Mouse (Mus musculus): ENCODE results near the gene Abcg1. TPM values are rescaled to one million over a fixed set of nuclear protein-coding genes. Genes with fewer than 3 reads are reported as not detected.

The Abcg1 gene
- polyA plus RNA-seq, 1 experiment from 2014 or later: 12.2 TPM

GRCm38 (mm10) chr17:31057891-31058744 is 643 bp downstream of the Abcg1 start:
- WGBS: 1% methylated on average over 31 of the region's 31 CpGs
- H3K4me2 ChIP-seq: peak overlapping the region; percentile 91
- H3K27me3 ChIP-seq: peaks cover 38% of the 10 kb centered on the region
- H3K36me3 ChIP-seq: no peaks in the 10 kb centered on the region
- H3K27ac ChIP-seq: peak overlapping the region; percentile 8; the same call in 1 of the 2 replicates
- peaks cover 23% of the 10 kb centered on the region for H3K4me1 ChIP-seq
- peak; percentile 33; the same call in 1 of the 2 replicates for ATAC-seq (ENCODE audit: borderline replicate concordance, extremely low read depth, low FRiP score, low TSS enrichment)
- peak overlapping the region; percentile 49 for H3K4me3 ChIP-seq
- H3K9ac ChIP-seq: peak overlapping the region; percentile 27
- no peaks in the 10 kb centered on the region for H3K9me3 ChIP-seq

- Histone ChIP-seq H3K4me2 (peak overlapping the region; percentile 91), H3K9me3 (no peaks in the 10 kb centered on the region), H3K36me3 (no peaks in the 10 kb centered on the region), H3K4me1 (peaks cover 23% of the 10 kb centered on the region), H3K9ac (no peak overlapping the region), H3K27me3 (peaks cover 38% of the 10 kb centered on the region), H3K4me3 (peak overlapping the region; percentile 49), H3K27ac (peak overlapping the region; percentile 8; the same call in 1 of the 2 replicates)
- ATAC-seq (ENCODE audit: borderline replicate concordance, extremely low read depth, low FRiP score, low TSS enrichment): no peak
- WGBS: 1% methylated on average over 13 of the region's 13 CpGs
Measured at GRCm38 (mm10) chr17:31058745-31059085, 1.2 kb downstream of the Abcg1 start.

- Histone ChIP-seq H3K4me1 (peaks cover 23% of the 10 kb centered on the region), H3K4me2 (peak overlapping the region; percentile 91; the same call in 1 of the 2 replicates), H3K36me3 (no peaks in the 10 kb centered on the region), H3K9ac (no peak overlapping the region), H3K9me3 (no peaks in the 10 kb centered on the region), H3K27me3 (peaks cover 38% of the 10 kb centered on the region), H3K4me3 (no peak overlapping the region), H3K27ac (peak overlapping the region; percentile 65)
- peak; percentile 43; the same call in 1 of the 2 replicates for ATAC-seq (ENCODE audit: borderline replicate concordance, extremely low read depth, low FRiP score, low TSS enrichment)
- WGBS: 14% methylated on average over 4 of the region's 4 CpGs
Measured at GRCm38 (mm10) chr17:31060196-31060587, 2.7 kb downstream of the Abcg1 start.

- no peaks in the 10 kb centered on the region for H3K36me3 ChIP-seq
Measured at GRCm38 (mm10) chr17:31060588-31061345, 3.3 kb downstream of the Abcg1 start.

GRCm38 (mm10) chr17:31061346-31062095 is 4.0 kb downstream of the Abcg1 start:
- H3K27ac ChIP-seq: peak overlapping the region; percentile 63
- H3K27me3 ChIP-seq: peaks cover 38% of the 10 kb centered on the region
- H3K9me3 ChIP-seq: no peaks in the 10 kb centered on the region
- H3K4me1 ChIP-seq: peaks cover 23% of the 10 kb centered on the region
- H3K4me2 ChIP-seq: no peak overlapping the region
- no peak overlapping the region for H3K9ac ChIP-seq
- no peak for ATAC-seq (ENCODE audit: borderline replicate concordance, extremely low read depth, low FRiP score, low TSS enrichment)
- no peaks in the 10 kb centered on the region for H3K36me3 ChIP-seq
- no peak overlapping the region for H3K4me3 ChIP-seq
- 64% methylated on average over 3 of the region's 3 CpGs for WGBS

More at GRCm38 (mm10) chr17:31060588-31061345, 3.3 kb downstream of the Abcg1 start:
- Histone ChIP-seq H3K4me3 (no peak overlapping the region), H3K27me3 (peaks cover 38% of the 10 kb centered on the region), H3K9me3 (no peaks in the 10 kb centered on the region), H3K27ac (peak overlapping the region; percentile 65), H3K4me2 (peak overlapping the region; percentile 91; the same call in 1 of the 2 replicates), H3K4me1 (peaks cover 23% of the 10 kb centered on the region), H3K9ac (no peak overlapping the region)
- WGBS: 43% methylated on average over 13 of the region's 13 CpGs
- peak; percentile 55; the same call in 1 of the 2 replicates for ATAC-seq (ENCODE audit: borderline replicate concordance, extremely low read depth, low FRiP score, low TSS enrichment)

GRCm38 (mm10) chr17:31066058-31066457 is 8.6 kb downstream of the Abcg1 start:
- Histone ChIP-seq H3K4me2 (no peak overlapping the region), H3K4me1 (peaks cover 11% of the 10 kb centered on the region), H3K36me3 (no peaks in the 10 kb centered on the region), H3K9me3 (no peaks in the 10 kb centered on the region), H3K27ac (no peak overlapping the region), H3K27me3 (no peaks in the 10 kb centered on the region), H3K4me3 (no peak overlapping the region), H3K9ac (no peak overlapping the region)
- no peak for ATAC-seq (ENCODE audit: borderline replicate concordance, extremely low read depth, low FRiP score, low TSS enrichment)
- WGBS: 56% methylated on average over 6 of the region's 6 CpGs

GRCm38 (mm10) chr17:31067051-31067450 is 9.6 kb downstream of the Abcg1 start:
- 59% methylated on average over 11 of the region's 11 CpGs for WGBS
- H3K4me1 ChIP-seq: peaks cover 21% of the 10 kb centered on the region
- no peaks in the 10 kb centered on the region for H3K27me3 ChIP-seq
- ATAC-seq (ENCODE audit: borderline replicate concordance, extremely low read depth, low FRiP score, low TSS enrichment): no peak
- H3K36me3 ChIP-seq: no peaks in the 10 kb centered on the region
- H3K9me3 ChIP-seq: no peaks in the 10 kb centered on the region
- H3K4me3 ChIP-seq: no peak overlapping the region
- no peak overlapping the region for H3K4me2 ChIP-seq
- no peak overlapping the region for H3K27ac ChIP-seq
- H3K9ac ChIP-seq: no peak overlapping the region

GRCm38 (mm10) chr17:31069121-31069520 is 11.6 kb downstream of the Abcg1 start:
- H3K4me1 ChIP-seq: peaks cover 41% of the 10 kb centered on the region
- H3K9ac ChIP-seq: no peak overlapping the region
- H3K4me3 ChIP-seq: no peak overlapping the region
- H3K9me3 ChIP-seq: no peaks in the 10 kb centered on the region
- no peaks in the 10 kb centered on the region for H3K27me3 ChIP-seq
- no peak overlapping the region for H3K27ac ChIP-seq
- ATAC-seq (ENCODE audit: borderline replicate concordance, extremely low read depth, low FRiP score, low TSS enrichment): no peak
- 67% methylated on average over 6 of the region's 6 CpGs for WGBS
- no peaks in the 10 kb centered on the region for H3K36me3 ChIP-seq
- no peak overlapping the region for H3K4me2 ChIP-seq

GRCm38 (mm10) chr17:31069845-31070244 is 12.4 kb downstream of the Abcg1 start:
- Histone ChIP-seq H3K9ac (no peak overlapping the region), H3K27me3 (no peaks in the 10 kb centered on the region), H3K9me3 (no peaks in the 10 kb centered on the region), H3K4me1 (peaks cover 48% of the 10 kb centered on the region), H3K27ac (no peak overlapping the region), H3K36me3 (no peaks in the 10 kb centered on the region), H3K4me3 (no peak overlapping the region), H3K4me2 (no peak overlapping the region)
- 80% methylated on average over 4 of the region's 4 CpGs for WGBS
- no peak for ATAC-seq (ENCODE audit: borderline replicate concordance, extremely low read depth, low FRiP score, low TSS enrichment)

GRCm38 (mm10) chr17:31070403-31071185 is 13.1 kb downstream of the Abcg1 start:
- Histone ChIP-seq H3K9ac (no peak overlapping the region), H3K4me3 (no peak overlapping the region), H3K36me3 (no peaks in the 10 kb centered on the region), H3K27me3 (no peaks in the 10 kb centered on the region), H3K4me2 (no peak overlapping the region), H3K4me1 (peaks cover 53% of the 10 kb centered on the region), H3K9me3 (no peaks in the 10 kb centered on the region), H3K27ac (no peak overlapping the region)
- ATAC-seq (ENCODE audit: borderline replicate concordance, extremely low read depth, low FRiP score, low TSS enrichment): no peak
- WGBS: 24% methylated on average over 6 of the region's 6 CpGs
